Mouse (Mus musculus): ENCODE measurements around the gene Zbtb22. TPM values are rescaled to one million over a fixed set of nuclear protein-coding genes. Genes with fewer than 3 reads are reported as not detected.
A peak's percentile ranks its signal among the peaks of the same experiment; 100 is the strongest.

Zbtb22 gene
- polyA plus RNA-seq, 1 experiment from 2014 or later: 11.1 TPM

- no peak overlapping the region for H3K9ac ChIP-seq (ENCODE audit: low read depth, low read length)
- WGBS: 87% methylated on average over 18 of the region's 18 CpGs
- no peak overlapping the region for H3K4me2 ChIP-seq (replicated peaks; ENCODE audit: low read depth, low read length)
- peaks cover 21% of the 10 kb centered on the region for H3K36me3 ChIP-seq (ENCODE audit: control insufficient read depth, insufficient read depth, low read length)
- no peak for ATAC-seq (ENCODE audit: low FRiP score, low TSS enrichment)
- H3K27ac ChIP-seq (ENCODE audit: low read depth, low read length): no peak overlapping the region
- H3K4me1 ChIP-seq (ENCODE audit: control insufficient read depth, insufficient read depth, low read length): peaks cover 12% of the 10 kb centered on the region; the same call in 1 of the 2 replicates
- H3K4me3 ChIP-seq (ENCODE audit: low read length): no peak overlapping the region; the same call in 1 of the 2 replicates
- H3K9me3 ChIP-seq (ENCODE audit: control insufficient read depth, low read length): no peaks in the 10 kb centered on the region
- no peaks in the 10 kb centered on the region for H3K27me3 ChIP-seq (ENCODE audit: control insufficient read depth, insufficient read depth, low read length)
Observed at GRCm38 (mm10) chr17:33917656-33918292, 2.1 kb downstream of the Zbtb22 start.

GRCm38 (mm10) chr17:33918293-33919203 is 2.8 kb downstream of the Zbtb22 start:
- 65% methylated on average over 37 of the region's 37 CpGs for WGBS
- Histone ChIP-seq H3K27me3 (ENCODE audit: control insufficient read depth, insufficient read depth, low read length) (no peaks in the 10 kb centered on the region), H3K4me3 (ENCODE audit: low read length) (peak overlapping the region; percentile 62; the same call in 1 of the 2 replicates), H3K9ac (ENCODE audit: low read depth, low read length) (peak overlapping the region; percentile 72; the same call in 1 of the 2 replicates), H3K36me3 (ENCODE audit: control insufficient read depth, insufficient read depth, low read length) (peaks cover 15% of the 10 kb centered on the region), H3K4me1 (ENCODE audit: control insufficient read depth, insufficient read depth, low read length) (peaks cover 12% of the 10 kb centered on the region; the same call in 1 of the 2 replicates), H3K4me2 (replicated peaks; ENCODE audit: low read depth, low read length) (peak overlapping the region; percentile 98), H3K27ac (ENCODE audit: low read depth, low read length) (no peak overlapping the region), H3K9me3 (ENCODE audit: control insufficient read depth, low read length) (no peaks in the 10 kb centered on the region)
- ATAC-seq (ENCODE audit: low FRiP score, low TSS enrichment): no peak

- Histone ChIP-seq H3K27me3 (ENCODE audit: control insufficient read depth, insufficient read depth, low read length) (no peaks in the 10 kb centered on the region), H3K36me3 (ENCODE audit: control insufficient read depth, insufficient read depth, low read length) (peaks cover 5% of the 10 kb centered on the region; the same call in 1 of the 2 replicates), H3K4me3 (ENCODE audit: low read length) (peak overlapping the region; percentile 62), H3K9ac (ENCODE audit: low read depth, low read length) (peak overlapping the region; percentile 72), H3K4me2 (replicated peaks; ENCODE audit: low read depth, low read length) (peak overlapping the region; percentile 98), H3K4me1 (ENCODE audit: control insufficient read depth, insufficient read depth, low read length) (peaks cover 12% of the 10 kb centered on the region; the same call in 1 of the 2 replicates), H3K9me3 (ENCODE audit: control insufficient read depth, low read length) (no peaks in the 10 kb centered on the region), H3K27ac (ENCODE audit: low read depth, low read length) (peak overlapping the region; percentile 33)
- WGBS: under 1% methylated on average over 46 of the region's 52 CpGs
- ATAC-seq (ENCODE audit: low FRiP score, low TSS enrichment): 0 out of 2 replicates have a peak, but pooled peaks have one; percentile 1
Observed at GRCm38 (mm10) chr17:33919351-33920281, 3.9 kb downstream of the Zbtb22 start.

- H3K4me2 ChIP-seq (replicated peaks; ENCODE audit: low read depth, low read length): peak overlapping the region; percentile 98
- under 1% methylated on average over 36 of the region's 36 CpGs for WGBS
- peak overlapping the region; percentile 72 for H3K9ac ChIP-seq (ENCODE audit: low read depth, low read length)
- peak overlapping the region; percentile 62 for H3K4me3 ChIP-seq (ENCODE audit: low read length)
- H3K4me1 ChIP-seq (ENCODE audit: control insufficient read depth, insufficient read depth, low read length): peaks cover 9% of the 10 kb centered on the region; the same call in 1 of the 2 replicates
- H3K9me3 ChIP-seq (ENCODE audit: control insufficient read depth, low read length): no peaks in the 10 kb centered on the region
- H3K27me3 ChIP-seq (ENCODE audit: control insufficient read depth, insufficient read depth, low read length): no peaks in the 10 kb centered on the region
- H3K36me3 ChIP-seq (ENCODE audit: control insufficient read depth, insufficient read depth, low read length): no peaks in the 10 kb centered on the region; the same call in 1 of the 2 replicates
- H3K27ac ChIP-seq (ENCODE audit: low read depth, low read length): peak overlapping the region; percentile 33
- peak; percentile 64 for ATAC-seq (ENCODE audit: low FRiP score, low TSS enrichment)
Observed at GRCm38 (mm10) chr17:33920282-33921097, 4.8 kb downstream of the Zbtb22 start.

- 86% methylated on average over 7 of the region's 7 CpGs for WGBS
- no peak overlapping the region for H3K4me3 ChIP-seq (ENCODE audit: low read length)
Observed at GRCm38 (mm10) chr17:33921361-33921760, 5.7 kb downstream of the Zbtb22 start.

GRCm38 (mm10) chr17:33924577-33925283 is 9.0 kb downstream of the Zbtb22 start:
- Histone ChIP-seq H3K27ac (ENCODE audit: low read depth, low read length) (no peak overlapping the region), H3K4me3 (ENCODE audit: low read length) (no peak overlapping the region), H3K4me1 (ENCODE audit: control insufficient read depth, insufficient read depth, low read length) (peaks cover 5% of the 10 kb centered on the region; the same call in 1 of the 2 replicates), H3K4me2 (replicated peaks; ENCODE audit: low read depth, low read length) (no peak overlapping the region), H3K9ac (ENCODE audit: low read depth, low read length) (no peak overlapping the region), H3K27me3 (ENCODE audit: control insufficient read depth, insufficient read depth, low read length) (no peaks in the 10 kb centered on the region), H3K9me3 (ENCODE audit: control insufficient read depth, low read length) (no peaks in the 10 kb centered on the region), H3K36me3 (ENCODE audit: control insufficient read depth, insufficient read depth, low read length) (peaks cover 5% of the 10 kb centered on the region; the same call in 1 of the 2 replicates)
- no peak for ATAC-seq (ENCODE audit: low FRiP score, low TSS enrichment)
- 81% methylated on average over 10 of the region's 10 CpGs for WGBS

More at GRCm38 (mm10) chr17:33921361-33921760, 5.7 kb downstream of the Zbtb22 start:
- H3K9me3 ChIP-seq (ENCODE audit: control insufficient read depth, low read length): no peaks in the 10 kb centered on the region
- H3K4me2 ChIP-seq (replicated peaks; ENCODE audit: low read depth, low read length): no peak overlapping the region
- H3K9ac ChIP-seq (ENCODE audit: low read depth, low read length): no peak overlapping the region
- H3K27me3 ChIP-seq (ENCODE audit: control insufficient read depth, insufficient read depth, low read length): no peaks in the 10 kb centered on the region
- H3K27ac ChIP-seq (ENCODE audit: low read depth, low read length): no peak overlapping the region
- no peak for ATAC-seq (ENCODE audit: low FRiP score, low TSS enrichment)
- H3K36me3 ChIP-seq (ENCODE audit: control insufficient read depth, insufficient read depth, low read length): no peaks in the 10 kb centered on the region; the same call in 1 of the 2 replicates
- H3K4me1 ChIP-seq (ENCODE audit: control insufficient read depth, insufficient read depth, low read length): peaks cover 9% of the 10 kb centered on the region; the same call in 1 of the 2 replicates

- Histone ChIP-seq H3K4me3 (ENCODE audit: low read length) (no peak overlapping the region), H3K4me2 (replicated peaks; ENCODE audit: low read depth, low read length) (no peak overlapping the region), H3K4me1 (ENCODE audit: control insufficient read depth, insufficient read depth, low read length) (peaks cover 5% of the 10 kb centered on the region; the same call in 1 of the 2 replicates), H3K9ac (ENCODE audit: low read depth, low read length) (no peak overlapping the region), H3K9me3 (ENCODE audit: control insufficient read depth, low read length) (no peaks in the 10 kb centered on the region), H3K27ac (ENCODE audit: low read depth, low read length) (no peak overlapping the region), H3K36me3 (ENCODE audit: control insufficient read depth, insufficient read depth, low read length) (peaks cover 5% of the 10 kb centered on the region; the same call in 1 of the 2 replicates), H3K27me3 (ENCODE audit: control insufficient read depth, insufficient read depth, low read length) (no peaks in the 10 kb centered on the region)
- 86% methylated on average over 21 of the region's 21 CpGs for WGBS
- no peak for ATAC-seq (ENCODE audit: low FRiP score, low TSS enrichment)
Observed at GRCm38 (mm10) chr17:33925406-33926116, 9.9 kb downstream of the Zbtb22 start.
